Mouse (Mus musculus) Patski (cell line): ENCODE data around the gene Dcaf1. TPM values are rescaled to one million over a fixed set of nuclear protein-coding genes. Genes with fewer than 3 reads are reported as not detected.

ENCODE experiments used
- ATAC-seq: fragments of 100-300 bp; one replicate; pipeline ENCODE4 v1.8.0; 2021
- CTCF ChIA-PET: fragments of 350-600 bp; sonication (Branson Sonifier 250); formaldehyde crosslinking; loops from one replicate; lab custom pipeline; 2022; ENCODE audit warnings: inconsistent platforms; lab: Charles Lee
- POLR2A ChIA-PET: fragments of 350-600 bp; sonication (Branson Sonifier 250); formaldehyde crosslinking; loops from one replicate; lab custom pipeline; 2022; ENCODE audit warnings: antibody characterized with exemption, inconsistent platforms; lab: Charles Lee
- DNase-seq: peaks from one replicate; pipeline ENCODE4 v3.0.0-alpha.2; 2011; ENCODE audit warnings: low read depth, low spot score
- H3K27me3 ChIP-seq: fragments of 371-371 bp; one replicate; pipeline ENCODE4 v1.5.1; 2021
- CTCF ChIP-seq: fragments of 100-300 bp; IDR thresholded peaks from one replicate; pipeline ENCODE4 v1.5.1; 2021
- in situ Hi-C: fragments of 300-500 bp; cut with MboI; formaldehyde crosslinking; loops from 3 replicates; pipeline ENCODE4 v1.11.1; 2018; ENCODE audit warnings: low pct_unique_long_range_greater_than_20kb, mixed read lengths
- polyA plus RNA-seq: library from polyadenylated mRNA; unstranded; gene quantifications from one replicate; pipeline ENCODE4 v1.2.3, GENCODE M21; 2021

Gene Dcaf1
- polyA plus RNA-seq, 1 experiment from 2014 or later, result 30.8 TPM

DNA sequence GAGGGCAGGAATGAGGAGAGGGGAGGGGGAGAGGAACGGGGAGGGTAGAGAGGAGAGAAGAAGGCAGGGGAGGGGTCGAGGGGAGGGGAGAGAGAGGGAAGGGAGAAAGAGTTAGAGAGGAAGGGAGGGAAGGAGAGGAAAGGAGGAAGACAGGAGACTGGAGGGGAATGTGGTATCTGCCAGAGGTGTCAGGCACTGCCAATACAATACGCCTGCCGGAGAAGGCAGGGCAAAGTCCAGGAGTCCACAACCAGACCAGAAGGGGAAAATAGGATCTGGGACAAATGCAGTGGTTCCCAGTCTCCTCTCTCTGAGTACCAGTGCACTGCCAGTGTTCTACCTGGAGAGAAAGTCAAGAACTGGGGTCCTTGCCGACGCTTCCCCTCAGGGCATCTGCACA, 30.8 kb upstream of the Dcaf1 start:
- TF ChIP-seq CTCF, result no peak
- CTCF ChIA-PET, result no interaction called here
- no peak for ATAC-seq
- POLR2A ChIA-PET, result no interaction called here
- DNase-seq, result no peak
- H3K27me3 ChIP-seq, result peaks cover 4% of the 10 kb centered on the region
- in situ Hi-C loops, result no loop called here

- ATAC-seq (no peak), DNase-seq (no peak)
- ChIA-PET POLR2A (no interaction called here), CTCF (no interaction called here)
- in situ Hi-C loops, result loop anchor here (25.0 kb wide), 1 partner anchor 119 kb away; the partner anchor contains the start of gene Tex264
- H3K27me3 ChIP-seq, result no peaks in the 10 kb centered on the region
- no peak for TF ChIP-seq CTCF
Measured at GRCm38 (mm10) chr9:106806503-106806902, 15.2 kb upstream of the Dcaf1 start.

DNA sequence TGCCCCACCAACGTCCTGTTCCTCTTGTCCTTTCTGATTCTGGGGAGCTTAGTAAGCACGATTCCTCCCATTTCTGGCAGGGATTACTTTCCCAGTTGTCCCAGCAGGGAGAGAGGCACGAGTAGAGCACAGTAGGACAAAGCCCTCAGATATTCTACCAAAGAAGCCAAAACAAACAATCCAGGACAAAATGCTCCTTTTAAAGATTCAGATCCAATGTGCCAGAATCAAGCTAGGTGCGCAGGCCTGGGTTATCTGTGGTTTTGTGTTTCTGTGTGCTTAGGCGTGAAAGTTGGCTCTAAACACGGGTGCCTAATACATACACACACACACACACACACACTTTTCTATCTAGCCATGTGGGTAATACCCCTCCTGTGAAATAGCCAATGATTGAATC, 3.5 kb upstream of the Dcaf1 start:
- CTCF ChIA-PET, result no interaction called here
- ATAC-seq (no peak), DNase-seq (no peak)
- in situ Hi-C loops, result loop anchor here (25.0 kb wide), 1 partner anchor 131 kb away; the partner anchor contains the start of gene Tex264
- POLR2A ChIA-PET, result interaction anchor here (0.6 kb wide), 1 partner anchor 790 kb away, joined by 3 read pairs; no protein-coding TSS in a partner anchor
- TF ChIP-seq CTCF, result no peak
- H3K27me3 ChIP-seq, result no peaks in the 10 kb centered on the region

GRCm38 (mm10) chr9:106819201-106819600, 2.5 kb upstream of the Dcaf1 start:
- H3K27me3 ChIP-seq, result no peaks in the 10 kb centered on the region
- TF ChIP-seq CTCF, result peak; percentile 36
- ChIA-PET POLR2A (no interaction called here), CTCF (no interaction called here)
- ATAC-seq (no peak), DNase-seq (no peak)
- in situ Hi-C loops, result loop anchor here (25.0 kb wide), 1 partner anchor 132 kb away; the partner anchor contains the start of gene Tex264

DNA sequence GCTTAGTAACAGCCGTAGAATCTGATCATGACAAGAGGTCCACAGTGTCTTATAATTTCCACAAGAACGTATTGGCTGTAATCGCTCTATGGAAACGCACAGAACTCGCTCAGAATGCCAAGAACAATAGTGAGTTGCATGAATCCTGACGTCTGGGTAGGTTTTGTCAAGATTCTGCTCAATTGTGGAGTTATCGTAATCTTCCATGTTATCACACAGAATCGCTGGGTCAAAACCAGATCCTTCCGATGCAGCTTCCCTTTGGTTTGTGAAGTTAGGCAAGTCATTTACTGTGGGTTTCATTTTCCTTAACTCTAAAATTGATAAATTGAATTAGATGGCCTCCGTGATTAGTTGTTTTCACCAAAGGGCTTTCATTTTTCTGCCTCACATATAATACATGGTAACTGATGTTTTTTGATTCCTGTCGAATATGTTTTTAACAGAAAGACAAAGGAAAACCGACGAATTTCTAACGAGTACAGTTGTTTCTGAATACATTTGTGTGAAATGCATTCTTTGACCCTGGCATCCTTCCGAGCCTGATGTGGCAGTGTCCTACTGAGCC, 540 bp upstream of the Dcaf1 start:
- POLR2A ChIA-PET, result no interaction called here
- TF ChIP-seq CTCF, result no peak
- no peak for DNase-seq
- H3K27me3 ChIP-seq, result no peaks in the 10 kb centered on the region
- CTCF ChIA-PET, result no interaction called here
- in situ Hi-C loops, result loop anchor here (25.0 kb wide), 1 partner anchor 134 kb away; the partner anchor contains the start of gene Tex264
- ATAC-seq, result no peak

GRCm38 (mm10) chr9:106822381-106823104, 869 bp downstream of the Dcaf1 start:
- ChIA-PET CTCF (no interaction called here), POLR2A (interaction anchor here (0.6 kb wide), 1 partner anchor 1845 kb away, joined by 4 read pairs; no protein-coding TSS in a partner anchor)
- in situ Hi-C loops, result loop anchor here (25.0 kb wide), 1 partner anchor 135 kb away; the partner anchor contains the start of gene Tex264
- H3K27me3 ChIP-seq, result no peaks in the 10 kb centered on the region
- no peak for TF ChIP-seq CTCF
- ATAC-seq, result peak; percentile 84
- peak; percentile 59 for DNase-seq

GRCm38 (mm10) chr9:106840569-106840968, 18.9 kb downstream of the Dcaf1 start:
- ATAC-seq, result no peak
- in situ Hi-C loops, result no loop called here
- no peaks in the 10 kb centered on the region for H3K27me3 ChIP-seq
- CTCF ChIA-PET, result no interaction called here
- peak; percentile 39 for TF ChIP-seq CTCF
- DNase-seq, result no peak
- POLR2A ChIA-PET, result no interaction called here

DNA sequence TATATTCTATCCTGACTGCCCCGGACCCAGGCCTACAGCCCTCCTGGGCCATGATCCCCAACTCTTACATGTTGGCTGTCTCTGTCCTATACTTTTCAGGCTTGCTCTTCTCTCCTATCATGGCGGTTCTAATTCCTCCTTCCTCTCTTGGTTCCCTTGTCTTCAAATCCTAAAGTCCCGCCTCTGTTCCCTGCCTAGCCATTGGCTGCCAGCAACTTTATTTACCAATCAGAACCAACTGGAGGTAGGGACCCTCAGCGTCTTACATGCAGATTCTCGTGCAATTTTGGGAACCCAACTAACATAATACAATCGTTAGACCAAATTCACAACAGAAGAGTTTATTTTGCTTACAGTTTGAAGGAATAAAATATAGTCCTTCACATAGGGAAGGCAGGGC, 21.1 kb downstream of the Dcaf1 start:
- ChIA-PET CTCF (no interaction called here), POLR2A (no interaction called here)
- in situ Hi-C loops, result no loop called here
- TF ChIP-seq CTCF, result no peak
- no peak for ATAC-seq
- no peak for DNase-seq
- H3K27me3 ChIP-seq, result no peaks in the 10 kb centered on the region

- H3K27me3 ChIP-seq, result no peaks in the 10 kb centered on the region
- no peak for ATAC-seq
- DNase-seq, result no peak
- CTCF ChIA-PET, result no interaction called here
- no peak for TF ChIP-seq CTCF
- POLR2A ChIA-PET, result no interaction called here
- in situ Hi-C loops, result no loop called here
Measured at GRCm38 (mm10) chr9:106856664-106857063, 35.0 kb downstream of the Dcaf1 start.

DNA sequence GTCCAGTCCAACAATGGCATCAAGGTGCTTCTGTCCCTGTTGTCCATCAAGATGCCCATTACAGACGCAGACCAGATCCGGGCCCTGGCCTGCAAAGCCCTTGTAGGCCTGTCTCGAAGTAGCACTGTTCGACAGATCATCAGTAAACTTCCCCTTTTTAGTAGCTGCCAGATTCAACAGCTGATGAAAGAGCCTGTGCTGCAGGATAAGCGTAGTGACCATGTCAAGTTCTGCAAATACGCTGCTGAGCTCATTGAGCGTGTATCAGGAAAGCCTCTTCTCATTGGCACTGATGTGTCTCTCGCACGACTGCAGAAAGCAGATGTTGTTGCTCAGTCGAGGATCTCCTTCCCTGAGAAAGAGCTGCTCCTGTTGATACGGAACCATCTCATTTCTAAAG, 36.4 kb downstream of the Dcaf1 start:
- CTCF ChIA-PET, result interaction anchor here (1.0 kb wide), 1 partner anchor 14 kb away, joined by 3 read pairs; no protein-coding TSS in a partner anchor

DNA sequence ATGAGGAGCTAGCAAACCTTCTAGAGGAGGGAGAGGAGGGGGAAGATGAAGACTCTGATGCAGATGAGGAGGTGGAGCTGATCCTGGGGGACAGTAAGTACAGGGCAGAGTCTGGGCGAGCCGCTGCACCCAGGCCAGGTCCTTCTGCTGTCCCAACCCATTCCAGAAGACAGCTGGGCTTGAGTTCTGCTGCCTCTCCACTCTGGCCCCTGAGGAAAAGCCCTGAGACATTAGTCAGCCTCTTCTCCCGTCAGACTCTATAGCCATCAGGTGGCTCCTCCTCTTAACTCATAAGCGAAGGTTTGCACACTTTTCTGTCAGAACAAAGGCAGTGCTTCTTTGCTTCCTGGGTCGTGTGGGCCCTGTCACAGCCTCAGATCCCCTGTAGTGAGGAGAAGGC, 52.5 kb downstream of the Dcaf1 start:
- no peak for TF ChIP-seq CTCF
- CTCF ChIA-PET, result no interaction called here
- ATAC-seq (no peak), DNase-seq (no peak)
- no peaks in the 10 kb centered on the region for H3K27me3 ChIP-seq
- in situ Hi-C loops, result no loop called here
- POLR2A ChIA-PET, result no interaction called here

More for the DNA sequence above, 36.4 kb downstream of the Dcaf1 start:
- POLR2A ChIA-PET, result no interaction called here
- DNase-seq (no peak), ATAC-seq (no peak)
- no peak for TF ChIP-seq CTCF
- in situ Hi-C loops, result no loop called here
- no peaks in the 10 kb centered on the region for H3K27me3 ChIP-seq
